Mouse (Mus musculus): Measurements from ENCODE around the gene Cpne4. TPM values are rescaled to one million over a fixed set of nuclear protein-coding genes. Genes with fewer than 3 reads are reported as not detected.

Cpne4 gene
- polyA plus RNA-seq, 1 experiment = not detected

DNA sequence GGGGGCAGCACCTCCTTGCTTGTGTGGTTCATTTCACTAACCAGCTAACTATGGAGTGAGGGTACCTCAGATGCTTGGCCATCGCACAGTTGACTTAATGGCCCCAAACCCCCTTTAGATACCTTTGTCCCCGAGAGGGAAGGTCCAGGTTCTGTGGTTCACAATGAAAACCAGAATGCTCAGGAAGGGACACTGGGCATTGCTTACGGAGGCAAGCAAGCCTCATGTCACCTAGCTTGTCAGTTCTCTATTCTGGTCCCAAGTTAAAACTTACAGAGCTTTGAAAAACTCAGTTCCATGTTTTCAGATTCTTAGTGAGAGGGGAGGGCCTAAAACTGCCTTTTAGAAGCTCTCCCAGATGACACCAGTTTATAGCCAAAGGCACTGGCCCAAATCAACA, 533.2 kb downstream of the Cpne4 start:
- Histone ChIP-seq H3K27ac (replicated peaks; ENCODE audit: low read depth, low read length) (no peak overlapping the region), H3K4me1 (ENCODE audit: control insufficient read depth, insufficient read depth, insufficient read length, low read length) (no peaks in the 10 kb centered on the region), H3K4me3 (ENCODE audit: insufficient read depth, low read depth, low read length) (no peak overlapping the region)

Other genes with a start within 250 kb of the Cpne4 start
- gene Acpp, start 209.5 kb upstream of the Cpne4 start, polyA plus RNA-seq (2012; ENCODE audit: insufficient read depth, insufficient read length, missing spikeins) = not detected in 2 replicates